25 mouse cellular contexts compared by ENCODE assay signal in the genomic region with DNA sequence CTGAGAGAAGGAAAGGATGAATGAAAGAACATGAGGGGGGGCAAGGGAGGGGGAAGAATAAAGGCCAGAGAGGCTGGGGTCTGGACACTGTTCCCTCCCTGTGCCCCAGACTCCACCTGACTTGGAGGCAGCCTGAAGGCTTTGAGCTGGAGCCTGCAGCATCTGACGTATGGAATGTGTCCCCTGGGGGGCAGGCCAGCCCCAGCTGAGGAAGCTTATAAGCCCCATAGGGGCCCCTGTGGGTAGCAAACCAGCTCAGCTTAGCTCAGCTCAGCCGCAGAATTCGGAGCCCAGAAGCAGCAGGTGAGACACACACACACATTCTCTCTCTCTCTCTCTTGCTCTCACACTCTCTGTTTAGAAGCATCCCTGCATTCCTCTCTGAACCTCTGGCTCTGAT. TPM values are rescaled to one million over a fixed set of nuclear protein-coding genes. Genes with fewer than 3 reads are reported as not detected.
"Had no signal": no experiment of that assay in that cellular context is flagged by ENCODE, and none has a peak within 500 bp of the region (broad histone marks: within the 10 kb centered on the region; RNA-seq: fewer than 3 reads in every experiment).

A gene (plus strand): TSS at position 249 of the 400 bp plus-strand sequence.

- H3K4me2 ChIP-seq: kidney, embryonic 15.5 days; liver, embryonic 13.5 days; midbrain, embryonic 12.5 days; stomach, embryonic 15.5 days had no signal

- H3K27ac ChIP-seq: kidney, embryonic 15.5 days; liver, embryonic 13.5 days; midbrain, embryonic 12.5 days; stomach, embryonic 15.5 days had no signal

- H3K9ac ChIP-seq: kidney, embryonic 15.5 days; liver, embryonic 13.5 days; midbrain, embryonic 12.5 days; stomach, embryonic 15.5 days had no signal

- H3K9me3 ChIP-seq: kidney, embryonic 15.5 days; liver, embryonic 13.5 days; midbrain, embryonic 12.5 days; stomach, embryonic 15.5 days had no signal

- DNase-seq: kidney, adult 2 months; kidney, postnatal 10 days; kidney, postnatal 36 days; left cerebral cortex, postnatal 4 days; liver, embryonic 13.5 days; lung, adult 2 months; lung, postnatal 14 days; lung, postnatal 4 days; right cerebral cortex, postnatal 14 days; right cerebral cortex, postnatal 4 days; thymus, postnatal 25 days had no signal

- H3K36me3 ChIP-seq: kidney, embryonic 15.5 days; liver, embryonic 13.5 days; midbrain, embryonic 12.5 days; stomach, embryonic 15.5 days had no signal

- H3K4me1 ChIP-seq: liver, embryonic 13.5 days; stomach, embryonic 15.5 days had no signal

- H3K4me3 ChIP-seq: kidney, embryonic 15.5 days; liver, embryonic 13.5 days; midbrain, embryonic 12.5 days; stomach, embryonic 15.5 days had no signal

RNA-seq across cellular contexts. Expression of the gene that starts here (rescaled TPM):
- total RNA-seq: layer of hippocampus, adult 8-10 months; layer of hippocampus, postnatal 10 days; left cerebral cortex, adult 8-10 months; left cerebral cortex, postnatal 14 days; left cerebral cortex, postnatal 4 days; liver, adult 2 months; megakaryocyte progenitor cell, adult 5-6 weeks; megakaryocyte-erythroid progenitor cell, adult 5-6 weeks had no signal
- polyA plus RNA-seq: kidney, adult 2 months; liver, adult 2 months; liver, embryonic 13.5 days; liver, embryonic 16.5 days; lung, adult 2 months; lung, embryonic 16.5 days; midbrain, embryonic 12.5 days; midbrain, postnatal 0 days; neural tube, embryonic 11.5 days; stomach, embryonic 15.5 days had no signal
